Mouse (Mus musculus) spleen, adult 10 weeks (tissue): ENCODE results near the gene H2-DMb2. TPM values are rescaled to one million over a fixed set of nuclear protein-coding genes. Genes with fewer than 3 reads are reported as not detected.

Experiments used
- polyA plus RNA-seq: library from polyadenylated mRNA; stranded (reverse); fragments of 350-450 nt; fragmentation: Illumina TruSeq; extraction: RNeasy Lipid Tissue Mini Kit (QIAGEN cat#74804); gene quantifications from one replicate; pipeline ENCODE4 v1.2.3, GENCODE M21; 2015; ENCODE audit warnings: low replicate concordance; ENCODE audit not compliant: insufficient read depth

H2-DMb2 gene
- polyA plus RNA-seq: 497 TPM

DNA sequence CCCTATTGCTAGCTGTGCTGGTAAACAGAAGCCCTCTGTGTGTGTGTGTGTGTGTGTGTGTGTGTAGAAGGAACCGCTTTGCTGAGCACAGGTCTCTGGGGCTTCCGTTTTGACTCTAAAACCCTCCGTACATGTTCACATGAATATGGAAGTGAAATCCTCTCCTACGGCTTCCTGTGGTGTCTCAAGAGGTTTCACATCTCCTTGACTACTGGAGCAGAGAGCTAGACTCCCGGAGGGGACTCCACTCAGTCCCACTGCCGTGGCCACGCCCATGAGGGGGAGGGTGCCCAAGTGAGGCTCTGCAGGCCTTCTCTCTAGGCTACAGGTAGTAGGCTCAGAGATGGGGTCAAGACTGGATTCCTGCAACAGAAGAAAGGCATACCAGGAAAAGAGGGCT, at the start of gene H2-DMb2:
Gene H2-DMb2 (plus strand): TSS at position 275 of the 400 bp plus-strand sequence.

DNA sequence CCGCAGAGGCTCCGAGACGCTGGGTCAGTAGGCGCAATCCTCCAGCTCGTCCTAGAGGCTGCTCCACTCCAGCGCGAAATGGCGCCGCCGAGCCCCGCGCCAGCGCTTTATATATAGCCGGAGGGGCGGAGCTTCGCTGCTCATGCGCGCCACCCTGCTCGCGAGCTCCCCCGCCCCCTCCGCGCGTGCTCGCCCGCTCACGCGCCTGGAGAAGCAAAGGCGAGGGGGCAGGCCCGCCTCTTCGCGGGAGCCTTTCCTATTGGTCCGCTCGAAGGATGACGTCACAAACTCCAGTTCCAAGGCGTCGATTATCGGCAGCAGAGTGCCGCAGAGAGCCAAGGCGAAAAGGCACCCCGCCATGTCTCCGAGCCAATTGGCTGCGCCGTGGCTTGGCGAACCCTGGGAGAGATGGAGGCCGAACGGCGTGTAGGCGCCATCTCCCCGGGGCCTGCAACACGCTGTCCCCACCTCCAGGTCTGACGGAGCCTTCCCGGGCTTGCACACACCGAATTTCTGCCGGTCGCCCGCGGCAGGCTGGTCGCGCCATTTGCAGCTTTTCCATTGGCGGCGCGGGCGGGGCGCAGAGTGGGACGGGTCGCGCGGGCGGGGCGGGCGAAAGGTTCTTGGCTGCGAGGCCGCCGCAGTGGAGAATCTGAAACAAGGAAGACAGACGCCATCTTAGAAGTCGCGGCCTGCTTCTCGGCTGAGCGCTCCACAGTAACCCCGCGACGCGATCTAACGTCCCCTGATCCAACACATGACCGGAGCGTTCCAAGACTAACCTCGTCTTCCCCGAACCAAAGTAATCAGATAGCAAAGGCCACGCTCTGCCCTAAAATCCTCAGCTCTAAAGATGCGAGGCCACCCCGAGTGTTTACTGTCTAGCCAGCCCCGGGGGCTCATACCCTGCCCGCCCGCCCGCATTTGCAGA, 23.6 kb upstream of the H2-DMb2 start, which contains the start of gene H2-DMa:
Gene H2-DMa (plus strand): TSS at position 293 of the 931 bp plus-strand sequence.

DNA sequence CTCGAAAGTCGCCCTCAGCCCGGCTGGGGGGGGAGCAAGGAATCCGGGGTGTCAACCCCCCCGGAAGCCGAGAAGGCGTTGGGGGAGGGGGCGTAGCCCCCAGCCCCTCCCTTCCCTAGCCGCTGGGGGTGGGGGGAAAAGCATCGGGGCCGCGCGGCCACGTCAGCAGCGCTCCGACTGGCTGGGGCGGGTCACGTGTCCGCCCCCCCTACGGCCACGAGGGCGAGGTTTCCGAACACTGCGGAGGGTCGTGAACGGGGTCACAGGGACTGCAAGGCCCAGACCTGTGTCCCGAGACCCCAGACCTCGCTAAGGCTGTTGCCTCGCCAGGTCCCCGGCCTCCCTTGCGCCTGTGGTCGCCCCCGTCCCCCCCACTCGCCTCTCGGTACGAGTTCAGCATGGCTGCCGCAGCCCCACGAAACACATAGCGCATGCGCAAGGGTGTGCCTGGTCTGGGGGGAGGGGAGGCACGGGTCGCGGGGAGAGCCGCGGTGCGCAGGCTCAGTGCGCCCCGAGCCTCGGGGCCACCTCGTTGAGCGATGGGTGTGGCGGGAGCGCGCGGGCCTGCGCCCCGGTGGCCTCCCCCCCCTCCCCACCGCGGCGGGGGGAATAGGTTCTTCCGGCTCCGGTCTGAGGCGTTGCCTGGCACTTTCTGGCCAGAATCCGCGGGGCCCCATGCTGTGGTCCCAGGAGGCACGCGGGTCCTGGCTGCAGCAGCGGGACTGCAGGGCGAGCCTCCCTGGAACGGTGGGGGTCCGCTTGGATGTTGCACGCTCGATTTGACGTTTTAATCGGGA, 20.7 kb upstream of the H2-DMb2 start, which contains the start of gene Brd2:
Gene Brd2 (minus strand): TSS at position 447 of the 797 bp plus-strand sequence.

DNA sequence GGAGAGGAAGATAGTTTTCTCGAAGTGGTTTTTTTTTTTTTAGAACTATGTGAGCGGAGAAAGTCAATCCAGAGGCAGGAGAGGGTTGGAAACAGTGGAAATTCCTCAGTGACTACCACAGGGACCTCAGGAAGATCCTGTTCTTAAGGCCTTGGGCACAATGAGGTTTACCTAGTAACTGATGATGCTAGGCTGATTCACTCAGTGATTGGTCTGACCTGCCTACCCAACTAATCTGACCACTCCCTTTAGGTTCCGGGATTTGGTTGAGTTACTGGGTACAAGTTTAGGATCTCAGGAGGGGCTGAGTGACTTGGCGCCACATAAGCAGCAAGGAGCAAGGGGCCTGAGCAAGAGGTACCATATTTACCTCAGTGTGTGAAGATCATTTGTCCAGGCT, 9.8 kb downstream of the H2-DMb2 start, which contains the start of gene H2-DMb1:
Gene H2-DMb1 (plus strand): TSS at position 150 of the 400 bp plus-strand sequence.

DNA sequence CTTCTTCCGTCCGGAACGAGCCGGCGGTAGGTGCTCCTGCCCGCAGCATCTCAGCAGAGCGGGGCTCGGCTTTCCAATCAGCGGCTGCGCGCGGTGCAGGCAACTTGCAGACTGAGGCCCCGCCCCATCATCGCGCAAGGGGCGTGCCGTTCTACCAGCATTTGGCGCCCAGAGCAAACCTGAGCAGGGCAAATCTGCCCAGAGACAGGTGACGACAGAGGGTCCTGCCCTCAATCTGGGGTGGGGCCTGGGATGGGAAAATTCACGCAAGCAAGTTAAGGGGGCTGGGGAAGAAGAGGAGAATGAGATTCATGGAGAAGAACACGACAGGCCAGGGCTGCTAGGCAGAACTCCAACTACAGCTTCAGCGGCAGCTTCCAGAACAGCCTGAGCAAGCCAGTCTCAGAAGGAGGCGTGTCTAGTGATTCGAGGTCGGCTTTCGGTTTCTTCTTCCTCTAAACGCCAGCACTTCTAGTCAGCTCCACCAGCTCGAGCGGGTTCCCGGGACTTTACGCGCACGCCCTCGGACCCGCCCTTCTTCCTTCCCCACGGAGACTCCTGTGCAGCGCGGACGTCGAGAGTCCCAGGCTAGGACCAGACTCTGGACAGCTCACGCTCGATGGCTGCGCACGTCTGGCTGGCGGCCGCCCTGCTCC, 44.3 kb downstream of the H2-DMb2 start, which contains the start of the genes Tap1 and Psmb9:
Gene Tap1 (plus strand): TSS at position 293 of the 656 bp plus-strand sequence.
Gene Psmb9 (minus strand): TSS at position 504 of the 656 bp plus-strand sequence.

DNA sequence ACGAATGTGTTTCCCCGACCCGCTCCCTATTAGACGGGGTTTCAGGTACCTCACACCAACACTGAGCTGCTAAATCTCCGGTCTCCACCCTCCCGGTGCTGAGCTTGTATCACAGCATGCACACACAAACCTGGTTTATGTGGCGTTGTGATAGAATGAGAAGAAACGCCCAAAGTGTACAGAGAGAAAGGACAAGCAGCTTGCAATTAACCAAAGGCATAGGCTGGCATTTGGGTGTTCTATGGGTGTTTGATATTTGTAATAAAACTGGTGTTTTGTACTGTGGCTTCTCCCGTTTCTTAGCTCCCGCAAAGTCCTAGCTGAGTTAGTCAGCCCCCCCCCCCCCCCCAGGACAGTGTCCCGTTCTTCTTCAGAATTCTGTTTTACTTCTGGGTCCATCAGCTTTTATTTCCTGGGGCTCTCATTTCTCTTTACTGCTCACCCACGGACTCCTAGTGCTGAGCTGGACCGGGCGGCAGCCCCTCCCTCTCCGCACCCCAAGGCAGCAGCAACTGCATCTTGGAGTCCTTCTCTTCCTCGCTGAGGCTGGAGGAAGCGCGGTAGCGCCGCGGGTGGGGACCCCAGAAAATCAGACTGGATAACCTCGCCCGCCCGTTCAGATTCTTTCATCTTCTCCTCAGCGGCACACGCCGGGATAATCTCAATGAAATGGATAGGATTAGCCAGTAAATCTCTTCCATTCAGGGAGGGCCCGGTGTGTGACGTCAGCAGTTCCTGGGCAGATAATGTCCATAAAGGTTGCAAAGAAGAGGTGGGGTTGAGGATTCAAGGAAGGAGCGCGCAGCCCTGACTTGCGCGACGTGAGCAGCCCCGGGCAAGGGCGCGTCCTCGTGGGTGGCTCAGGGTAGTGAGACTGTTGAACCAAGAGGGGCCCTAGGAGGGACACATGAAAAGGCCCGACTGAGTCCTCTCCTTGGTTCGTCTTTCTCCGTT, 54.1 kb downstream of the H2-DMb2 start, which contains the start of gene Psmb8:
Gene Psmb8 (plus strand): TSS at position 781 of the 954 bp plus-strand sequence.

Other genes with a start within 250 kb of the H2-DMb2 start
- gene Platr17, start 238.2 kb upstream of the H2-DMb2 start, polyA plus RNA-seq: 1.5 TPM
- 39.7 TPM for gene Daxx, start 233.9 kb upstream of the H2-DMb2 start, polyA plus RNA-seq
- 143 TPM for gene Tapbp, start 227.4 kb upstream of the H2-DMb2 start, polyA plus RNA-seq
- gene Zbtb22, start 227.4 kb upstream of the H2-DMb2 start, polyA plus RNA-seq: 10.6 TPM
- 55.9 TPM for gene Rgl2, start 213.8 kb upstream of the H2-DMb2 start, polyA plus RNA-seq
- gene Pfdn6, start 203.0 kb upstream of the H2-DMb2 start, polyA plus RNA-seq: 50.2 TPM
- gene Wdr46, start 202.6 kb upstream of the H2-DMb2 start, polyA plus RNA-seq: 6.0 TPM
- 4.4 TPM for gene B3galt4, start 191.8 kb upstream of the H2-DMb2 start, polyA plus RNA-seq
- 28.2 TPM for gene Vps52, start 187.5 kb upstream of the H2-DMb2 start, polyA plus RNA-seq
- gene Rps18, start 187.3 kb upstream of the H2-DMb2 start, polyA plus RNA-seq: 1,734 TPM
- 3,352 TPM for gene H2-K1, start 143.0 kb upstream of the H2-DMb2 start, polyA plus RNA-seq
- 10.5 TPM for gene Ring1, start 118.6 kb upstream of the H2-DMb2 start, polyA plus RNA-seq
- gene H2-Ke6, start 115.2 kb upstream of the H2-DMb2 start, polyA plus RNA-seq: 137 TPM
- gene Slc39a7, start 111.6 kb upstream of the H2-DMb2 start, polyA plus RNA-seq: 38.7 TPM
- 24.2 TPM for gene Rxrb, start 111.5 kb upstream of the H2-DMb2 start, polyA plus RNA-seq
- 0.94 TPM for gene Col11a2, start 103.9 kb upstream of the H2-DMb2 start, polyA plus RNA-seq
- gene H2-Oa, start 51.0 kb upstream of the H2-DMb2 start, polyA plus RNA-seq: 69.0 TPM
- 162 TPM for gene H2-DMa, start 23.8 kb upstream of the H2-DMb2 start, polyA plus RNA-seq
- 245 TPM for gene Brd2, start 20.7 kb upstream of the H2-DMb2 start, polyA plus RNA-seq
- 222 TPM for gene H2-DMb1, start 9.8 kb downstream of the H2-DMb2 start, polyA plus RNA-seq
- gene Tap1, start 44.2 kb downstream of the H2-DMb2 start, polyA plus RNA-seq: 94.6 TPM
- 164 TPM for gene Psmb9, start 44.5 kb downstream of the H2-DMb2 start, polyA plus RNA-seq
- gene Psmb8, start 54.4 kb downstream of the H2-DMb2 start, polyA plus RNA-seq: 229 TPM
- 38.1 TPM for gene Tap2, start 60.2 kb downstream of the H2-DMb2 start, polyA plus RNA-seq
- gene H2-Ob, start 95.6 kb downstream of the H2-DMb2 start, polyA plus RNA-seq: 1,133 TPM
- 2,500 TPM for gene H2-Ab1, start 114.4 kb downstream of the H2-DMb2 start, polyA plus RNA-seq
- gene H2-Aa, start 144.5 kb downstream of the H2-DMb2 start, polyA plus RNA-seq: 4,264 TPM
- gene H2-Eb1, start 162.6 kb downstream of the H2-DMb2 start, polyA plus RNA-seq: 1,984 TPM
- 75.2 TPM for gene H2-Eb2, start 182.4 kb downstream of the H2-DMb2 start, polyA plus RNA-seq
- gene Btnl2, start 211.5 kb downstream of the H2-DMb2 start, polyA plus RNA-seq: 6.9 TPM
- gene Btnl1, start 233.8 kb downstream of the H2-DMb2 start, polyA plus RNA-seq: 0.68 TPM